Mouse (Mus musculus) kidney, postnatal 36 days (tissue): Measurements from ENCODE around the gene Sarnp.
A peak's percentile ranks its signal among the peaks of the same experiment; 100 is the strongest.

Source experiments
- DNase-seq, 2 experiments: peaks; one replicate each; pipeline ENCODE4 v3.0.0; 2021 to 2022; ENCODE audit warnings: mixed read lengths in 2 of 2

Gene Sarnp

DNA sequence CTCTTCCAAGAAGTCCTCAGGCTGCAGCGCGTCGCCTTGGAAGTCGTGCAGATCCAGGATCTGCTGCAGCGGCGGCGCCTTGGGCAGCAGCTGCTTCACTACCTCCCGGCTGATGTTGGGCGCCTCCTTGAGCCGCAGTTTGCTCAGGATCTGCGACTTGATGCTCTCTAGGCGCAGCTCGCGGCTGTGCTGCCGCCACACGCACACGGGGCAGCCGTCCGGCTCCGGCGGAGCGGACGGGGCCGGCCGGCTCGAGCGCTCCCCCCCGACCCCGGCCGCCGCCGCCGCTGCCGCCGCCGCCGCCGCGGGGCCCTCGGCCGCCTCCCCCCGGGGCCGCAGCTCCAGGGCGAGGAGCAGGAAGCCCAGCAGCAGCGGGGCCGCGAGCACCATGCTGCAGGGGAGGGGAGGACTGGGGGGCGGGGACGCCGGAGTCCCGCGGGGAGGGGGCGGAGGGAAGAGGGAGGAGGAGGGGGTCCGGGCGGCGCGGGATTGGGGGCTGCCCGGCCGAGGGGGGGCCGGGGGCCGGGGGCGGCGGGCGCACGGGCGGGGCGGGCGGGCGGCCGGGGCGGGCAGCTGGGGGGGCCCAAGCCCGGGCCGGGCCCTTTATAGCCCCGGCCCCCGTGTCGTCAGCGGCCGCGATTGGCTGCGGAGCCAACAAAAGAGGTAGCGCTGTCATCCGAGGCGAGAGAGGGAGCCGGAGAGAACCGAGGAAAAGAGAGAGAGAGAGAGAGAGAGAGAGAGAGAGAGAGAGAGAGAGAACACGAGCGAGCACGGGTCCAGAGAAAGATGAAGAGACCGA is 74.4 kb downstream of the Sarnp start, which contains the start of gene Gdf11:
Gene Gdf11 (minus strand): TSS at position 423 of the 799 bp plus-strand sequence.
- peak; percentile 49 to 72 for DNase-seq

DNA sequence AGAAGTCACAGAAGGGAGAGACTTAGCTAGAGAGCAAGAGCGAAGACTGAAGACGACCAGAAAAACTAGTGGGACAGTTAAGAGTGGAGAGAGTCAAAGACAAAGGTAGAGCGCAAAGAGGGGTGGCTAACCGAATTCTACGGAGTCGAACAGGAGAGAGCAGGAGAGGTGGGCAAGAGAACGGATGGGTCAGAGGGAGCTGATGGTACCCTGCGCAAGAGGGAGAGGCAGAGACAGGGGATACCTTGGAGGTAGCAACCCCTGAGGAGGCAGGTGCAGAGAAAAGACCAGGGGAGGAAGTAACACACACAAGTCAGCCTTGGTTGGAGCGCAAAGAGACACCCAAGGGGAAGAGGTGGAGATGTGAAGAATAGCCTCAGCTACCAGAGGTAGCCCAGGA is 75.1 kb downstream of the Sarnp start:
- DNase-seq, result no peak

DNA sequence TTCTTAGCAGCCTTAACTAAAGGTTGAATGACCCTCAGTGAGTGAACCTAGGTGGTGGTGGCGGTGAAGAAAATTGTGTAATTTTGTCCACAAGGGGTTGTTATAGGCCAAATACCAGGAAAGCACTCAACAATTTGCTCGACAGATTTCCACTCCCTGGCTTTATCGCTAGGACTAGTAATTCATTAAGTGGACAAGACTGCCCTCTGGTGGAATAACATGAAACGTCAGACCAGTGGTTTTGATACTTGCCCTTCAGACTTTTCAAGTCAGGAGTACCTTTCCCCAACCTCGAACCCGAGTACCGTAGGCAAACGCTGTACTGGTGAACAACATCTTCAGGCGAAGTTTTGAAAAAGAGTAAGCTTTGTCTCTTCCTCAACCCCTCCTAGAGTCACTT is 78.3 kb downstream of the Sarnp start:
- DNase-seq, result peak; percentile 85 to 90

DNA sequence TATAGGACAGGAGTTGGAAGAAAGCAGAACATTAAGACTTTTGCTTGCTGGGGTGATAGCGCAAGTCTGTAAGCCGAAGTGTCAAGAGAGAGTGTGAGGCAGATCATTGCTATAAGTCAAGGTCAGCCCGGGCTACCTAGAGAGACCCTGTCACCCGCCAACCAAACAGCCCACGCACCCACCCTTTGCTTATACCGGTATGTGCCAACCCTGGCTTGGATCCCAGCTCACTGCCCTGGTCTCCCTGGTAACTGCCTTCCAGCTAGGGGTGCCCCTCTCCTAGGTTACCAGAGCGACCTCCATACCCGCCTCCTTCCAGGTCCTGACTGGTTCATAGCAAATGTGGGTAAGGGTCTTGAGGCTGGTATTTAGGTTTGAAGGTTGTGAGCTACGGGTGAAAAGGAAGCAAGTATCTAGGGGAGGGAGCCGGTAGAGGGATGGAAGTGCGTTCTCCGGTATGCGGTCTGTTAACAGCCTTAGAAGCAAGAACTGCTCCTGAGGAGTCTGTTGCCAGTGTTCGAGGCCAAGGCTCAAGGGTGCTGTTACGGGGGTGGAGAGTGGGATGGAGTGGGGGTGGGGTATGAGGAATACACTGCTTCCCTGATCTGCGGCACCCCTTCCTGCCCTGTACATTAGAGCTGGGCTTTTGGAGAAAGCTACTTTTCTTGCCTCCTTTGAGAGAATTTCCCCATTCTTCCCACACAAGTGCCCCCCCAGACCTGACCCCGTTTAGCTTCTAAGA is 79.0 kb downstream of the Sarnp start:
- peak in 1 of 2 experiments; percentile 57 for DNase-seq

DNA sequence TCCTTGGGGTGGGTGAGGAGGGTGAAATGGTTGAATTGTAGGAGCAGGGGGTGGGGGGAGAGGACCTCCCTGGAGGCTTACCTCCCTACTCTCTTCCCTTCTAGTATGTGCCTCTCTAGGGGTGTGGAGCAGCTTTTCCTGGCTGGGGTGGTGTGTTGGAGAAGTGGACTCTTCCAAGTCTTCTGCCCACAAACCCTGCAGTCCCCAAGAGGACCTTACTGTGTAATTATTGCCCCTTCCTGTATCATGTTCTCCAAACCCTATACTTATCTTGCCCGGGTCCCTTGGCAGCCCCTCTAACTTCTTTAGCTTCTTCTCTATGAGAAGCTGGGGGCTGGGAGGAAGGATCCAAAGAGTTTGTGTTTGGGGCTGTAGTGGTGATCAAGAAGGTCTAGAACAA is 79.7 kb downstream of the Sarnp start:
- no peak for DNase-seq

- DNase-seq, result no peak
These were observed 80.4 kb downstream of the Sarnp start for GRCm38 (mm10) chr10:128897501-128897900.

GRCm38 (mm10) chr10:128899759-128900490 is 82.8 kb downstream of the Sarnp start:
- peak; percentile 71 to 90 for DNase-seq

DNA sequence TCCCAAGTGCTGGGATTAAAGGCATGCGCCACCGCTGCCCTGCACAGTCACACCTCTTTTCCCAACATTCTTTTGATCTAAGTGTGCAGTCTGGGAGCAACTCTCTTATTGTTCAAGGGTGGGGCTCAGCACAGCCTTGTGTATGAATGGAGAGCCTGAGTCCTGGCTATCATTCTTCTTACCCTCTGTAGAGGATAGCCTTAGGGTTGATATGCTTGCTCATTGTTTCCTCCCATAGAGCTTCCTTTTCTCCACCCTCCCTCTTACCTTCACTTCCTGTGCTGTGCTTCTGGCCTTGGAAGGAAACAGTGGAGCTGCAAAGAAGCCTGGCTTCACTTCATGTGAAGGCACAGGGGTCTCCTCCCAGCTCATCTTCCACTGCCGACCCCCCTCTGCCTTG is 83.6 kb downstream of the Sarnp start, which contains the start of gene Cd63:
Gene Cd63 (plus strand): TSS at position 292 of the 400 bp plus-strand sequence.
- DNase-seq, result no peak

GRCm38 (mm10) chr10:128901409-128901808 is 84.3 kb downstream of the Sarnp start:
- no peak for DNase-seq

DNA sequence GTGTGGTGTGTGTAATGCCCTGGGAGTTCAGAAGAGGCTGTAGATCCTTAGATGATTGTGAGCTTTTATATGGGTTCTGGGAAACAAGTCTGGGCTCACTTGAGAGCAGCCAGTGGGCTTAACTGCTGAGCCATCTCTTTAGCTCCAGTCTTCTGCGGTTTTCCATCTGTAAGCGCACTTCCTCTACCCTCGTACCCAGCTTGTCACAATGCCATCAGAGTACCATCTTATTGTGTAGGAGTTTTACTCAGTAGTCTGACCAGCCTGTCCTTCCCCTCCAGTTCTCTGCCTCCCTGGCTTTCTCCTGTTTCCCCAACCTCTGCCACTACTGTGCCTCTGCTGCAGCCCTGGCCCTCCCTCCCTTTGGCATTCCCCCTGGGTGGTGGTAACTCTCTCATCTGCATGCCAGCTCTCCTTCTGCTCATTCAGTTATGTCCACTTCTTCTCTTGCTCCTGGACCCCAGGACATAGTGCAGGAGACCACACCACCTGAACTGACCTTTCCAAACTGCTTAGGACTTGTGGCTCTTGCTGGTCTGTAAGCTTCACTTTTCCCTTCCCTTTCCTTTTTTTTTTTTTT is 85.4 kb downstream of the Sarnp start:
- peak in 1 of 2 experiments; percentile 74 for DNase-seq

DNA sequence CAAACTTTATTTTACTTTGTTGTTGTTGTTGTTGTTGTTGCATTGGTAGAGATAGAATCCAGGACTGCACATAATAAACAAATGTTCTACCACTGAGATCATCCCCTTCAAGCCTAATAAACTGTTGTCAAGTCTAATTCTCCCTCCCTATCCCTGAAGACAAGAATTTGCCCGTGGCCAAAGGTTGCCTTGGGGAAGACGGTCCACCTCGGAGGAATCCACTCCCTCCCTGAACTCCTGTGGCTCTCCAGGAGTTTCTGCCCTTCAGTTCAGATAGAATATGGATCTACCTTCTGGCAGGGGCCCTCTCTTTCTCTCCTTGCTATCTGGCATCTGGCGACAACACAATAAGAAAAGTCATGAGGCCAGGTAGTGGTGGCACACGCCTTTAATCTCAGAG is 87.7 kb downstream of the Sarnp start:
- DNase-seq, result peak; percentile 64 to 74

GRCm38 (mm10) chr10:128908778-128909448 is 91.8 kb downstream of the Sarnp start:
- DNase-seq, result peak; percentile 73 to 85

DNA sequence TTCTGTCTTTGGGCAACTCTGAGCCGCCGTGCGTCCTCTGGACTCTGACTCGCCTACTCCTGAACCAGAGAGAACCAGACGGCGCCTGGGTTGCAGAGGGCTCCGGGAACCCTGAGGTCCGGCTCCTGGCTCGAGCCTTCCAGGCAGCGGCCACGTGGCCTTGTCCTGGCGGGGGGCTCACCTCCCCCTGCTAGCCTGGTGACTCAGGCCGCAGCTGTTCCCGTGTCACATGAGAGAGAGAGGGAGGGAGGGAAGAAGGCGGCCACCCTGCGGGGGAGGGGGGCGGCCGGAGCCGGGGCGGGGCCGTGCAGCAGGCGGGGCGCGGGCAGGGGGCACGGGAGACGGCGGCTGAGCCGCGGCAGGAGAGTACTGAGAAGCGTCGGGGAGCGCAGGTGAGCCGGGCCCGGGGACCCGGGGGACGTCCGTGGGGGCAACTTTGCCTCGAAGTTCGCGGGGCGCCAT is 92.5 kb downstream of the Sarnp start:
- peak; percentile 94 to 95 for DNase-seq

DNA sequence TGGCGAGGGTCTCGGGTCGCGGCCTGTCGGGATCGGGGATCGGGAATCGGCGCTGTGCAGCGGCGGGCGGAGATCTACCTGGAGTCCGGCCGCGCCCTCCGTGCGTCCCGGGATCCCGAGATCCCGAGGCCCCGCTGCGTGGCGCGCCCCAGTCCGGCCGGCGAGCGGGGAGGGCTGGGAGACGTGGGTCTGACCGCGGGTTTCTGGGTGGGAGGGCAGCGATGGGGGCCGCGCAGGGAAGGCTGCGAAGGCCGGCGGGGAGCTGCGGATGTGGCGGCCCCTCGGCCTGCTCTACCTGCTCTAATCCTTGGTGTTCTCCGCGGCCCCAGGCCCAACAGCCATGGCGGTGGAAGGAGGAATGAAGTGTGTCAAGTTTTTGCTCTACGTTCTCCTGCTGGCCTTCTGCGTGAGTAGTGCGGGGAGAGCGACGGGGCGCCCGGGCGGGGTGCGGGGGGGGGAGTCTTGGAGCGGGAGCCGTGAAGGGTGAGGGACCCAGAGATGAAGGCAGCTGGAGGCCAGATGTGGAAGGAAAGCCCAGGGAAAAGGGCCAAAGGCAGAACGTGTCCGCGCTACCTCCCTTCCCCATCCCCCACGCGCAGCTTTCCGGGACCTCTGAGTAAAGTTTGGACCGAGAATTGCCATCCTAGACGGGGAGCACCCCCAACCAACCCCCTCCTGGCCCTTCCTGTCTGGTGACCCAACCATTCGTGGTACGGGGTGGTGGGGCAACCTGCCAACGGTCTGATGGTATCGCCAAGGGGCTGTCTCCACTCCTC is 93.1 kb downstream of the Sarnp start:
- peak in 1 of 2 experiments; percentile 78 for DNase-seq

DNA sequence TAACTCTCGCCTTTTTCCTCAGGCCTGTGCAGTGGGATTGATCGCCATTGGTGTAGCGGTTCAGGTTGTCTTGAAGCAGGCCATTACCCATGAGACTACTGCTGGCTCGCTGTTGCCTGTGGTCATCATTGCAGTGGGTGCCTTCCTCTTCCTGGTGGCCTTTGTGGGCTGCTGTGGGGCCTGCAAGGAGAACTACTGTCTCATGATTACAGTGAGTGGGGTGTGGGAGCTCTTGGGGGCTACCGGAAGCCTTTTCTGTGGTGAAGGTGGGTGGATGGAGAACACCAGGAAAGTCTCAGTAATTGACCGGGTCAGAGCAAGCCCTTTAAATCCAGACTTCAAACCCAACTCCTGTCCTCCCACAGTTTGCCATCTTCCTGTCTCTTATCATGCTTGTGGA is 94.3 kb downstream of the Sarnp start:
- DNase-seq, result no peak

DNA sequence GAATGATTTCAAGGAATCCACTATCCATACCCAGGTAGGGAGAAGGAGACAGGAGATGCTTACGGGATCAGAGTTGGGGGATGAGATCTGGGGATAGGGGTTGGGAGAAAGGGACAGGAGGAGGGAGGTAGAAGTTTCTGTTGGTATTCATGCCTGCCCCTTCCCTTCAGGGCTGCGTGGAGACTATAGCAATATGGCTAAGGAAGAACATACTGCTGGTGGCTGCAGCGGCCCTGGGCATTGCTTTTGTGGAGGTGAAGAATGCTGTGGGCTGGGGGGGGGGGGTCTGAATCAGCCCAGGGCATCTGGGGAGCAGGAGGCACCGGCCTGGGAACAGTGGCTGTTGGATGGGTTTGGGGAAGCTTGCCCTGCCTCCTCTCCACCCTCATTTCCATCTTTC is 95.1 kb downstream of the Sarnp start:
- DNase-seq, result no peak

GRCm38 (mm10) chr10:128912791-128913190 is 95.7 kb downstream of the Sarnp start:
- DNase-seq, result no peak

- peak; percentile 92 to 95 for DNase-seq
These were observed 96.1 kb downstream of the Sarnp start for GRCm38 (mm10) chr10:128913219-128913618.

- peak in 1 of 2 experiments; percentile 61 for DNase-seq
These were observed 96.6 kb downstream of the Sarnp start for GRCm38 (mm10) chr10:128913696-128914095.

- DNase-seq, result no peak
These were observed 98.4 kb downstream of the Sarnp start for GRCm38 (mm10) chr10:128915550-128915949.

GRCm38 (mm10) chr10:128916665-128917064 is 99.5 kb downstream of the Sarnp start:
- no peak for DNase-seq
